Mouse (Mus musculus): Measurements from ENCODE around the gene 4921530L21Rik. TPM values are rescaled to one million over a fixed set of nuclear protein-coding genes. Genes with fewer than 3 reads are reported as not detected.

4921530L21Rik gene
- not detected in 2 replicates for polyA plus RNA-seq (2012; rRNA removed)

- no peak for DNase-seq
- H3K27me3 ChIP-seq (ENCODE audit: control insufficient read depth, insufficient read depth, low read length), result no peaks in the 10 kb centered on the region; the same call in 1 of the 2 replicates
- H3K27ac ChIP-seq (ENCODE audit: insufficient read depth, low read length), result no peak within 1 kb of the TSS
- no peak for TF ChIP-seq CTCF (IDR thresholded peaks at IDR 0.05; ENCODE audit: borderline replicate concordance, insufficient read depth, low read depth, low read length)
- no peak for TF ChIP-seq POLR2A (IDR thresholded peaks at IDR 0.05; ENCODE audit: borderline replicate concordance, insufficient read depth, low read length)
- WGBS, result 98% methylated on average over 1 of the region's 1 CpGs
- no peak within 1 kb of the TSS for H3K4me3 ChIP-seq (replicated peaks; ENCODE audit: insufficient read depth, low read depth, low read length)
- H3K4me1 ChIP-seq (ENCODE audit: control insufficient read depth, insufficient read depth, low read length), result no peaks in the 10 kb centered on the region
Measured at GRCm38 (mm10) chr14:95880954-95881353, at the start of gene 4921530L21Rik. Gene 4921530L21Rik, plus strand, starts transcription at chr14:95881254.

GRCm38 (mm10) chr14:95833866-95834265 lies 47.2 kb upstream of the 4921530L21Rik start:
- H3K4me1 ChIP-seq (ENCODE audit: control insufficient read depth, insufficient read depth, low read length), result no peaks in the 10 kb centered on the region
- no peak for DNase-seq
- H3K27ac ChIP-seq (ENCODE audit: insufficient read depth, low read length), result no peak overlapping the region
- H3K27me3 ChIP-seq (ENCODE audit: control insufficient read depth, insufficient read depth, low read length), result no peaks in the 10 kb centered on the region
- WGBS, result 72% methylated on average over 3 of the region's 3 CpGs
- no peak overlapping the region for H3K4me3 ChIP-seq (replicated peaks; ENCODE audit: insufficient read depth, low read depth, low read length)
- TF ChIP-seq CTCF (IDR thresholded peaks at IDR 0.05; ENCODE audit: borderline replicate concordance, insufficient read depth, low read depth, low read length), result no peak

GRCm38 (mm10) chr14:95862981-95863380 lies 18.1 kb upstream of the 4921530L21Rik start:
- WGBS, result 94% methylated on average over 3 of the region's 3 CpGs
- DNase-seq, result no peak
- no peaks in the 10 kb centered on the region for H3K27me3 ChIP-seq (ENCODE audit: control insufficient read depth, insufficient read depth, low read length)
- TF ChIP-seq CTCF (IDR thresholded peaks at IDR 0.05; ENCODE audit: borderline replicate concordance, insufficient read depth, low read depth, low read length), result no peak
- no peak for TF ChIP-seq POLR2A (IDR thresholded peaks at IDR 0.05; ENCODE audit: borderline replicate concordance, insufficient read depth, low read length)
- peaks cover 4% of the 10 kb centered on the region; the same call in 1 of the 2 replicates for H3K4me1 ChIP-seq (ENCODE audit: control insufficient read depth, insufficient read depth, low read length)
- no peak overlapping the region for H3K27ac ChIP-seq (ENCODE audit: insufficient read depth, low read length)
- no peak overlapping the region for H3K4me3 ChIP-seq (replicated peaks; ENCODE audit: insufficient read depth, low read depth, low read length)

GRCm38 (mm10) chr14:95865676-95866416 lies 15.2 kb upstream of the 4921530L21Rik start:
- 14% methylated on average over 7 of the region's 7 CpGs for WGBS
- Histone ChIP-seq H3K27me3 (ENCODE audit: control insufficient read depth, insufficient read depth, low read length) (no peaks in the 10 kb centered on the region), H3K4me1 (ENCODE audit: control insufficient read depth, insufficient read depth, low read length) (peaks cover 4% of the 10 kb centered on the region; the same call in 1 of the 2 replicates), H3K27ac (ENCODE audit: insufficient read depth, low read length) (no peak overlapping the region), H3K4me3 (replicated peaks; ENCODE audit: insufficient read depth, low read depth, low read length) (no peak overlapping the region)
- DNase-seq, result peak; percentile 29 to 69
- TF ChIP-seq CTCF (IDR thresholded peaks at IDR 0.05; ENCODE audit: borderline replicate concordance, insufficient read depth, low read depth, low read length) (no peak), POLR2A (IDR thresholded peaks at IDR 0.05; ENCODE audit: borderline replicate concordance, insufficient read depth, low read length) (no peak)

- Histone ChIP-seq H3K27me3 (ENCODE audit: control insufficient read depth, insufficient read depth, low read length) (no peaks in the 10 kb centered on the region), H3K4me1 (ENCODE audit: control insufficient read depth, insufficient read depth, low read length) (no peaks in the 10 kb centered on the region), H3K27ac (ENCODE audit: insufficient read depth, low read length) (no peak overlapping the region), H3K4me3 (replicated peaks; ENCODE audit: insufficient read depth, low read depth, low read length) (no peak overlapping the region)
- no peak for DNase-seq
- TF ChIP-seq POLR2A (IDR thresholded peaks at IDR 0.05; ENCODE audit: borderline replicate concordance, insufficient read depth, low read length), result no peak
- TF ChIP-seq CTCF (IDR thresholded peaks at IDR 0.05; ENCODE audit: borderline replicate concordance, insufficient read depth, low read depth, low read length), result no peak
- 88% methylated on average over 5 of the region's 5 CpGs for WGBS
Measured at GRCm38 (mm10) chr14:95872020-95872419, 9.0 kb upstream of the 4921530L21Rik start.

GRCm38 (mm10) chr14:95876785-95877510 lies 4.1 kb upstream of the 4921530L21Rik start:
- TF ChIP-seq POLR2A (IDR thresholded peaks at IDR 0.05; ENCODE audit: borderline replicate concordance, insufficient read depth, low read length) (no peak), CTCF (IDR thresholded peaks at IDR 0.05; ENCODE audit: borderline replicate concordance, insufficient read depth, low read depth, low read length) (no peak)
- peak; percentile 15 to 16 for DNase-seq
- H3K4me1 ChIP-seq (ENCODE audit: control insufficient read depth, insufficient read depth, low read length), result no peaks in the 10 kb centered on the region
- no peak overlapping the region for H3K4me3 ChIP-seq (replicated peaks; ENCODE audit: insufficient read depth, low read depth, low read length)
- 18% methylated on average over 3 of the region's 3 CpGs for WGBS
- no peaks in the 10 kb centered on the region; the same call in 1 of the 2 replicates for H3K27me3 ChIP-seq (ENCODE audit: control insufficient read depth, insufficient read depth, low read length)
- no peak overlapping the region for H3K27ac ChIP-seq (ENCODE audit: insufficient read depth, low read length)

GRCm38 (mm10) chr14:95877548-95877947 lies 3.5 kb upstream of the 4921530L21Rik start:
- Histone ChIP-seq H3K4me3 (replicated peaks; ENCODE audit: insufficient read depth, low read depth, low read length) (no peak overlapping the region), H3K4me1 (ENCODE audit: control insufficient read depth, insufficient read depth, low read length) (no peaks in the 10 kb centered on the region), H3K27ac (ENCODE audit: insufficient read depth, low read length) (no peak overlapping the region), H3K27me3 (ENCODE audit: control insufficient read depth, insufficient read depth, low read length) (no peaks in the 10 kb centered on the region; the same call in 1 of the 2 replicates)
- no peak for DNase-seq
- WGBS, result 31% methylated on average over 1 of the region's 1 CpGs
- TF ChIP-seq POLR2A (IDR thresholded peaks at IDR 0.05; ENCODE audit: borderline replicate concordance, insufficient read depth, low read length) (no peak), CTCF (IDR thresholded peaks at IDR 0.05; ENCODE audit: borderline replicate concordance, insufficient read depth, low read depth, low read length) (no peak)
